Mouse (Mus musculus): Measurements from ENCODE around the gene Angptl1. TPM values are rescaled to one million over a fixed set of nuclear protein-coding genes. Genes with fewer than 3 reads are reported as not detected.

The Angptl1 gene
- total RNA-seq (2021), result 1 to 10 TPM; 2.8 to 4.9 TPM
- long read RNA-seq, experiment 1, result 0 reads
- long read RNA-seq, experiment 2, transcript Angptl1-201 (5 exons, 2,651 nt), result major isoform, 6 of 8 reads
- long read RNA-seq, experiment 2, partial matches to known transcripts, result 2 of 8 reads
- long read RNA-seq, experiment 2, other reads (novel, unspliced or antisense), result 0 of 8 reads

DNA sequence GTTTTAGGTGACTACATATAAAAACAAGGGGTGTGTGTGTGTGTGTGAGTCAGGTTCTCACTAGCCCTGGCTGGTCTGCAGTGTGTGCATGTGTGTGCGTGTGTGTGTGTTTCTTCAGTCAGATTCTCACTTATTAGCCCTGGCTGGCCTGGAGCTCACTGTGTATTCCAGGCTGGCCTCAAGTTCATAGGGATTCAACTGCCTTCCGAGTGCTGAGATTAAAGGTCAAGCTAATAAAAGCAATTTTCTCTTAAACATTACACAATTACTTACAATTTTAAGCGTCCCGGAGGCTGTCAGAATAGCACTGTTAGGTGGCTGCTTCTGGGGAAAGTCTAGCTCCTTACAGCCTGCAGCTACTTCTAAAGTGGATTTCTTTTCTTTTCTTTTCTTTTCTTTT, at the start of gene Angptl1:
Angptl1 (plus strand) TSS at position 386 of the 400 bp plus-strand sequence.
- no peak for DNase-seq (ENCODE audit: low spot score in 2 of 2)

DNA sequence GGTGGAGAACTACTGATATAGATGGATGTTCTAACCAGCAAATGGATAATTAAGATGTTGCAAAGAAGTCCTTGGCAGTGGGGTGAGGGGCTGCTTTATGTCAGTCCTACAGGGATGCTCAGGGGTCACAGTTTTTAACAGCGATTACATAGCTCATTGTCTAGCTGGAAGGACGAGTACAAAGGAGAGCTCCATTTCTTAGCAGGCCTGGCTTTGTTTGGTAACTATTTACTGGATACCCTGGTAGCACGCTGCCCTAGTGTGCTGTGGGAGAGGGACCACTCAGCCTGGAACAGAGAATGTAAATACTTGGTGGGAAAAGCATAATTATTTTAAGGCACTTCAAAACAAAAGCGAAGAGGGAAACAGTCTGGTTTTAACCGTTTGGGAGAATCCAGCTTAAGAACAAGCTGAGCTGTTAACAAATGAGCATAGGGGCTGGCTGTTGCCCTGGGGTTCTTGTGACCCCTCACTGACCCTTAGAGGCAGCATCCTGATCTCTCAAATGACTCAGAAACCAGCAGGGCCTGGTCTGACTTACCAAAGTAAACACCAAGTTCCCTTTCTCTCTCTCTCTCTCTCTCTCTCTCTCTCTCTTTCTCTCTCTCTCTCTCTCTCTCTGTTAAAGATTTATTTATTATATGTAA, 48.4 kb upstream of the Angptl1 start:
- DNase-seq (ENCODE audit: low spot score in 2 of 2), result no peak

DNA sequence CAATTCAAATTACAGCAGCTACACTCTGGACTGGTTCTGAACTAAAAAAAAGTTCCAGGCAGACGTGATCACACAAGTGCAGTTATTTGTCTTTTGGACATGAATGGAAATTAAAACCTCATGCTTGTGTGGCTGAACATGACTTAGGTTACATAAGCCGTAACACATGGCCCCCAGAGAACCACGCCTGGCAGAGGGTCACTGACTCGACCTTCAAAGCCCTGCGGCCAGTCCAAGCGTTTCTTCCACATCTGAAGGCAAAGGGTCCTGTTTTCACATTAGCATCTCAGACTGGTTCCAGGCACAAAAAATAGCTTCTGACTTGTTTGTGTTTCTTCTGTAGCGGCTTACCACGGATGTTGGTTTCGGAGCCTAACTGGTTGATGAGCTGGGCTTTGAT, 42.1 kb upstream of the Angptl1 start:
- DNase-seq (ENCODE audit: low spot score in 2 of 2), result no peak

DNA sequence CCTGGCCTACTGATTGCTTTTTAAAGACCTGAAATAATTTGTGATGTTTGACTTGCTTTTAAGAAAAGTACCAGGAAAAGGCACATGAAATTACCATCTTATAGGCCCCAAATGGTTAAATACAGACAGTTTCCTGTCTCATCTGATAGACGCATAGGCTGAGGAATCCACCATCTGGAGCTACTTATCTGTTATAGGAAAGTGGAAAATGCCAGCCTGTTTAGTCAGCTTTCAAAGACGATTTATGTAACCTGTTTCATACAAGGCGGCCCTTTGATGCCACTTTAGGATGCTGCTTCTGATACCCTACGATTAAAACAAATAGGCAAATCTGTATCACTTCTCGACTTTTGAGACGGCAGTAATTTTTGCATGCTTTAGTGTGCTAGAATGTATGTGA, 37.1 kb upstream of the Angptl1 start:
- no peak for DNase-seq (ENCODE audit: low spot score in 2 of 2)

DNA sequence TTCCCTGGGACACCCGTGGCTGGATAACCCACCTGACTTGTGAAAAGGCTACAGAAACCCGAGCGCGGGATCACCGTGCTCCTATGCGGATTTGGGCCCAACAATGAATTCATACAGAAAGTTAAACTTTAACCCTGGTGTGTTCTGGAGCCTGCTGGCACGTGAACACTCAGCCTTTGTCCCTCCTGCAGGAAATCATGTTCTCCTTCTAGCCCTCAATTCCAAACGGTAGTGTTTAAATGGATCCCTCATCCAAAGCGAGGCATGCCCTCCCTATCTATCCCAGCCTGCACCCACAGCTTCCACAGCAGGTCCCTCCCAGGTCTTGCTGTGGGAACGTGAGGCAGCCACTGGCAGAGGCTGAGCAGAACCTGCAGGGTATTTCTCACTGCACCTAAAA, 30.0 kb upstream of the Angptl1 start:
- DNase-seq (ENCODE audit: low spot score in 2 of 2), result no peak

DNA sequence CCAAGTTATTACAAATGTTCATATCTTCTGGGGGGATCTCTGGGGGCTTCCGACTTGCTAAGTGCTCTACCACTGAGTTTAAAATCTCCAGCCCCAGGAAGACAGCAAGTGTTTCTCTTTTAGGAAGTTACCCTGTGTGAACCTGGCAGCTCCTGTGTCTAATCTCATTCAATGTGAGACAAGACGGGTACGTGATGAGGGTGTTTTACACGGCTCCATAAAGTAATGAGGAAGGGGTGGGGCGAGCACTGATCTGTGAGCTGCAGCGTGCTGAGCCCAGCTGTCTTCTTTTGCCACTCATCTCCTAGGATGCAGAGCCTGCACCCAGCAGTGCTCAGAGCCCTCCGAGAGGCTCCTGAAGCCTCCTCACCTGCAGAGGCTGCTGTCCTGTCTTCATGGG, 26.4 kb upstream of the Angptl1 start:
- no peak for DNase-seq (ENCODE audit: low spot score in 2 of 2)

DNA sequence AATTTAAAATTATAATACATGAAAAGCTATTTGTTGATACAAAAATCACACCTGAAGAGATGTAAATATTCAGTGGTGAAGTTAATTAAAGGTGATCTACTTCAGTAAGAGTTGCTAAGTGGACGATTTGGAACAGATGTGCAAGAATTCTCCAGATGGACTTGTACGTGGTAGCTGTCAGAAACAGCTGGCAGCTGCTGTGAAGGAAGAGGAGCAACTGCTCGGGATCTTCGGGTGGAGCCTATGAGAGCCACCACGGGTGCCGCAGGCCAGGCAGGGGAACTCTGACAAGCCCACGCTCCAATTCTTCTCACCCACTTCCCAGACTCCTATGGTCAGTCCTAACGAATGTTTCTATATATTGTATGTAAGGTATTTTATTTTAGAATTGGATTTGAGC, 25.6 kb upstream of the Angptl1 start:
- no peak for DNase-seq (ENCODE audit: low spot score in 2 of 2)

DNA sequence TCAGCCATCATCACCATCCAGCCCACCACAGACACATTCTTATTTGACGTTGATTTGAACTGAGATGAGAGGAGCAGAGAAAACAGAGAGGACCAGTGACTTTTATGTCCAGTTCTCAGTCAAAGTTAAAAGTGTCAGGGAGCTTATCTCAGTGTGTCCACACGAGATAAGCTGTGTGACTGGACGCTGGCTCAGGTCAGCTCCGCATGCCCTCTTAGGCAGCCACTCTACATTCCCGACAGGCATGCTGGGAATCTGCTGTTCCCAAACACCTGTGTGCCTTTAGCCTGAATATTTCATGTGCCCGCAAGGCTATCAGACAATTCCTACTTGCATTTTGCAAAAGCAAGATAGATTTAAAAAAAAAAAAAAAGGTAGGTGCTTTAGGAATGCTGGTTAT, 24.9 kb upstream of the Angptl1 start:
- no peak for DNase-seq (ENCODE audit: low spot score in 2 of 2)

DNA sequence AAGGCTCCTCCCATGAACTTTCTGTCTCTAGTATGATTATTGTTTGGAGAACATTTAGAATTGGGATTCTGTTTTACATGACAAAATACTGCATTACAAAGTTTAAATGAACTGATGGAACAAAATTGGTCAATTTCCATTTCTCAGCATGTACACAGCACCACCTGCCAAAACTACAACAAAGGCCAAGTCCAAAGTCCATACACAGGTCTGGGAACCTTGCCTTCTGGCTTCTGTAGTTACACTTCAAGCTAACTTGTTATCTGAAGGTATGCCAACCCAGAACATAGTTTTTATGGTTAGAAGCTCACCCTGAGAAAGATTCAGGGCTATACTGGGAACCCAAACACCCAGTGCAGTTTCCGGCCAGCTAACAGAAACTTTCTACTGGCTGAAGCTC, 19.1 kb upstream of the Angptl1 start:
- DNase-seq (ENCODE audit: low spot score in 2 of 2), result no peak

DNA sequence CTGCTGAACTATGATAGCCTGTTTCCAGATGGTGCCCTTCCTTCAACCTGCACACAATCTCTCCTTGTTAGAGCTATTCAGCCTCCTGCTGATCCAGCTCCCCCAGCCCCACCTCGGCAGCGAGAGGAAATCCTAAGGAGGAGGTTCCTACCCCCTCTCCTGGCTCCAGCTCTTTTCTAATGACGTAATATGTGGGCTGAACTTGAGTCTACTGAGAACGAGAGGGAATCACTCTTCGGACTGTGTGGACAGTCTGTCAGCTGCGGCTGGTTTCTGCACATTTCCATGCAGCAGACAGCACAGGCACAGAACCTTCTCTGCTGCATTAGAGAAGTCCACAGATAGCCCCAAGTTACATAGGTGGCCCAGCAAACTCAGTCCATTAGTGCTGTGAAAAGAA, 333 bp downstream of the Angptl1 start:
- peak in 1 of 2 experiments; percentile 39 for DNase-seq (ENCODE audit: low spot score in 2 of 2)

DNA sequence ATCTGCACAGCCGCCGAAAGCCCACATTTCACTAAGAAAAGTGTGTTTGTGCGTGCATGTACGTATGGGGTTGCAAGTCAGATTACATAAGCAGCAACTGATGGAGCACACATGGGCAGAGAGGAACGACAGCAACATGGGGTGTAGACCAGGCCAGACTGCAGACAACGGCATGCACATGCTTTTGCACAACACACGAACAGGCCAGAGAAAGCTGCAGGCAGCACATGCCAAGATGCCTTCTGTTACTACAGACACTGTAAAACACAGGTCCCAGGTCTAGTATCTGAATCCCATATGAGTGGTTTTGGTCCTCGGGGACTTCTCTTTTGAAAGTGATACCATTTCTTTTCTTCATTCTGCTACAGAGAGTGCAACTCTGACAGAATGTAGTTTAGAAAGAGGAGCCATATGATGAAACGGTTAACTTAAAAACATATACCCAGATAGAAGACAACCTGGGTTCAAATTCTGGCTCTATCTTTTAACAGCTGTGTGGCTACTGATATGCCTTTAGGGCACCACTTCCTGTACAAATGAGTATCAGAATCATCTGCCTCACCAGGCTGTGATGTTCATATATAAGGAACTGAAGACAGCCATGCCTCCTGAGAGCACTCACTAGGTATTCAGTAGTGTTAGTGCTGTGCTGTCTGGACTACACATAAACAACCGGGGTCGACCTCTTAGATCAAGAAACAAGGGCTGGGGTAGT, 3.4 kb downstream of the Angptl1 start:
- no peak for DNase-seq (ENCODE audit: low spot score in 2 of 2)

DNA sequence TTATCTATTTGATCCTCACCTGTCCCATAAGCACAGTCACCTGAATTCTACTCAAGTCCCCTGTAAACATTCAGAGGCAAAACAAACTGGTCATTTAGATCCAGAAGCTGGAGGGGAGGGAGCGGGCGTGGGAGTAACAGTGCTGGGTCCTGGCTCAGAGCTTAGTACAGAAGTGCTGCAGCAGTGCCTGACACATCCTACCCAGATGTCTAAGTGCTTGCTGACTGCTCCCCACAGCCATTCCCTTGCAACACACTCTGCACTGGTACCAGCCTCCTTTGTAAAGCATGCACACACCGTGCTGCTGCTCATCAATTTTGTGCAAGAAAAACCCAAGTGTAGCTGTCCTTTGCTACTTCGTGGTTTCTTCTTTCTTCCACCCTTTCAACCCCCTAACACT, 8.7 kb downstream of the Angptl1 start:
- no peak for DNase-seq (ENCODE audit: low spot score in 2 of 2)

DNA sequence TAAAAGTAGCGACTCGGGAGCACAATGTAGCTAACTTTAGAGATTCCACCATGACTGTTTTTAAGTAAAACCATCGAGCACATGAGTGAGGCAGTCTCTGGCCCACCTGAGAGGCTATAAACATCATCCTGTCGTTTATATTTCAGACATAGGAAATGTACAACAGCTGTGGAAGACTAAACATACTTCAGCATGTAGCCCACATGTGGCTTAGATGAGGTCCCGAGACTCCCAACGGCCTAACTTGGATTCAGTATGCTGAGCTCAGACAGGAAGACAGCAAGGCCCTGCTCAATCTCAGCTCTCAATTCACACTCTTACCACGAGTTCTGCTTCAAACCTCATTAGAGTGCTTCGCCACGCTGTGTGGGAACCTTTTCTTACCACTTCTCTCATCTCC, 14.0 kb downstream of the Angptl1 start:
- no peak for DNase-seq (ENCODE audit: low spot score in 2 of 2)

DNA sequence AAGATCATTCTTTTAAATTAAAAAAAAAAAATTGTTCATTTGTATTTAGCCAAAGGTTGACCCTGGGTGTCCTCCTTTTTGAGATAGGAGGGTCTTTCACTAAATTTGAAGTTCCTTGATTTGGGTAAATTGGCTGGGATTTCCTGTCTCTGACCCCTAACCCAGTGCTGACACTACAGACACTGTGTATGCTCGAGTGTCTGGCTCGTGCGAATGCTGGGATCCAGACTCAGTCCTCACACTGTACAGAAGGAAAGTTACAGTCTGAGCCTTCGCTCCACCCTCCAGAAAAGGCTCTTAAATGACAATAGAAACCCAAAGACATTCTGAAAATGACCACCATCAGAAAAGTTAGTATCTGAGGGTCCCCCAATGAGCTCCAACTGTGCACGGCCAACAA, 14.5 kb downstream of the Angptl1 start:
- no peak for DNase-seq (ENCODE audit: low spot score in 2 of 2)

DNA sequence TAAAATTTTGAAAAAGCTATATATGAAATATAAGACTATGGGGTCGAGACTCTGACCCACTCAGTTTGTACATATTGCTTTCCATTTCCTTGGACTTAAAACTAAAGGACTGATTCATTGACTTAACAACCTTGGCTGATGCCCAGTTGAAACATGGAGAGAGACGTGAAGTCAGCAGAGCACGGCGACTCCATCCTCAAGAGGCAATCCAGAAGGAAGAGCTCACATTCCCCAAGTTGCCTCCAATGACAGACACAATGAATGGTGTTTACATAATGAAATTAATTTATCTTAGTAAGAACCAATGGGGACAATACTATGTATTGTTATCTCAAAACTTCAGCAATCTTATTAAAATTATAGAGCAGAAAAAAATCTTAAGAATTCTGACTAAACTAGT, 16.2 kb downstream of the Angptl1 start:
- no peak for DNase-seq (ENCODE audit: low spot score in 2 of 2)

DNA sequence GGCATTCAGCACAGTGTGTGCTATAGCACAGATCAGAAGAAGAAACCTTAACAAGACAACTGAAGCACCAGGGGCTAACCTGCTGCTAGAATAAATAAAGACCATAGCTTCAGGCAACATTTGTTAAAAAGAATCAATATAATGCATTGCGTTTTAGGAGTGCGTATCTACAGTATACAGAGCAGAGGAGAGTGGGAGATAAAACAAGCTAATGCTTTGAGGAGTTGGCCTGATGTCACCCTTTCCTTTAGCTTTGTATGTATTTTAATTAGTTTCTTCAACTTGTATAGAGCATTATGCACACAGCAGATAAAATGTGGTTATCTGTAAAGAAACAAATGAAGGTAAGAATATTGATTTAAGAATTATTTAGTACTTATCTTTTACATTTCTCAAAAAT, 18.3 kb downstream of the Angptl1 start:
- DNase-seq (ENCODE audit: low spot score in 2 of 2), result no peak

DNA sequence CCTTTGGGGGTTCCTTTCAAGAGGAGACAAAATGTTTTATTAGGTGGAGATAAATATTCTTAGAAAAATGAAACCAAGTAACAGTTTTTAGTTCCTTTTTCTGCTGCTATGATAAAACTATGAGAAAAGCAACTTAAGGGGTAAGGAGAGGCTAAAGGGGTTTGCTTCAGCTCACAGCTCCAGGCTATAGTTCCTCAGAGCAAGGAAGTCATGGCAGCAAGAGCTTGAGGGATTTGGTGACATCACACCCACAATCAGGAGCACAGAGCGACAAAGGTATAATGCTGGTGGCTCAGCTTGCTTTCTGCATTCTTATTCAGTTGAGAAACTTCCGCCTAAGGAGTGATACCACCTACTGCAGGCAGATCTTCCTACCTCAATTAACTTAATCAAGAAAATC, 20.8 kb downstream of the Angptl1 start:
- no peak for DNase-seq (ENCODE audit: low spot score in 2 of 2)

DNA sequence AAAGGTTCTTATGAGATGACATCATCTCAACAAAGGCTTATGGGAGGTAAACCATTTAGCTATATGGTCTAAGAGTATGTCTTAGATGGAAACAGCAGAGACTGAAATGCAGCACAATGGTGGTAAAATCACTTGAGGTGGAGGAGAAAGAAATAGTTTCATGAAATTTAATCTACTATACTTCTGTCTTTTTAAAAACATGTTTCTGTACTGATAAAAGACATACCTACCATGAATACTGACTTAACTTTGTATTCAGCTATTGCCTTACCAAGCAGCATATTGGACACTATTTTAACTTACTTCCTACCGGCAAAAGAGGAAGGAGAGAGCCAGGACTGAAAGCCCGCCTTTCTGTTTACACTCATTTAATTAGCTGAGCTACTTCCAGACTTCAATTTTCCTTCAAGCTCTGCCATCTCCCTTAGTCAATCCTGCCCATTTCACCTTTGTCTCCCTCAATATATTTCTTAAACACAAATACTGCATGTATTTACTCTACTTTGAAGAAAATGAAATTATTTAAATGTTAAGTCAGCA, 21.4 kb downstream of the Angptl1 start:
- DNase-seq (ENCODE audit: low spot score in 2 of 2), result no peak

DNA sequence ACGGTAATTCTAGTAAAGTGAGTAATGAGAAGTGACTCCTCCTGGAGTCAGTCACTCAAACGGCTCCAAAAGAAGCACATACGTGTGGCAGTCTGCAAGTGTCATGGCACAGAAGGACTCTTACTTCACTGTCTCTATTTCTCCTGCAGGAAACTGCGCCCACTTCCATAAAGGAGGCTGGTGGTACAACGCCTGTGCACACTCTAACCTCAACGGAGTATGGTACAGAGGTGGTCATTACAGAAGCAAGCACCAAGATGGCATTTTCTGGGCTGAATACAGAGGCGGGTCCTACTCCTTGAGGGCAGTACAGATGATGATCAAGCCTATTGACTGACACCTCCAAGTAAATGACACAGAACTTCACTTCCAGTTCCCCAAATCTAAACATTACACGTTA, 21.9 kb downstream of the Angptl1 start:
- no peak for DNase-seq (ENCODE audit: low spot score in 2 of 2)

DNA sequence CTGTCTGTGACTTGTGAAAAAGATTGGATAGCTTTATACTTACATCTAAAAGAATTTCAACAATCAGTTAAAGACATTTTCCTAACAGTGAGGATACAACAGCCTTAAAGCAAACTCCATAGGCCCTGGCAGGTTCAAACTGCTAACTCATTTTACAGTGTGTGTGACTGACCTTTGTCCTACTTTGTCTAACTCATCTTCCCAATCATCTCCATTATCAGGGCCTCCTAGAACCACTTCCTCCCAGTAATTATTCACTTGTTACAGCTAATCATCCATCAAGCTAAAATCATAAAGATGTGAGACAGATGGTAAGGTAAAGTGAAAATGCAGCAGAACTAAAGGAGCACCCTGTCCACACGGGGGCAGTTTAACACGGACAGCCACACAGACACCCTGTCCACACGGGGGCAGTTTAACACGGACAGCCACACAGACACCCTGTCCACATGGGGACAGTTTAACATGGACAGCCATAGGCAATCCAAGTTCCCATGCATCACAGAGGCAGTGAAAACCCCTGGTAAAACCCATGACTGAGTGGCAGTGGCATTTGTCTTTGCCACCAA, 23.2 kb downstream of the Angptl1 start:
- DNase-seq (ENCODE audit: low spot score in 2 of 2), result no peak

DNA sequence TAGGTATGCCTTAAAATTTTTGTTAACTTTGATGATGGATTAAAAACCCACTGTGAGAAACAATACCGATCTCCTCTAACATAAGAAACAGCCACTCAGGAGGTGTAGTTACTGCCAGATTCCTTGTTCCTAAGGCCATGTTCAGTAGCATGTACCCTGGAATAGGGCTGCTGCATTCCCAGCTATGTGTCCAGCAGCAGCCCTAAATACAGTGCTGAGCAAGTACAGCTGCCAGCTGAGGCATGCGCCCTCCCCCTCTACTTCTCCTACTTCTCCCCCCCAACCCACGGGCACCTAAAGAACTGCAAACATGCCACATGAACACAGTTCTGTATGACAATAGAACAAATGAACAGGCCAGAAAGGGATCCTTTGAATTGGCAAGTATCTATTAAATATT, 25.4 kb downstream of the Angptl1 start:
- DNase-seq (ENCODE audit: low spot score in 2 of 2), result no peak

DNA sequence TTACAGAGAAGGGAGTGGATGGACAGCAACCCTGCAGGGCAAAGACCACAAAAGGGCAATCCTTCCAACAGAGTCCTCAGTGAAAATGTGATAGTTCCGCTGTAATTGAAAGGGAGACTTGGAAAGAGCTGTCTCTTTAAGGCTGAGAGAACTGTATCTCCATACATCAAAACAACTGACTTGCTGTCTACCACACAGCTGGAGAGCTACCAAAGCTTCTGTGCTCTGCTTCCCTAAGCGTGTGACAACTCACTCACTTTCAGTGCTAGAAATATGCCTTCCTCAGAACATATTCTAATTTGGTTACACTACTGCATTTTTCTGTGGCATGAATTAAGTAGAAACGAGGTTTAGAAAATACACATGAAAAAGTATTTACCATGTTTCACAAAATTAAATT, 25.9 kb downstream of the Angptl1 start:
- DNase-seq (ENCODE audit: low spot score in 2 of 2), result no peak

All from adrenal gland, adult 18-20 months (tissue).